Mouse (Mus musculus): Measurements from ENCODE around the gene Scgb2b24. TPM values are rescaled to one million over a fixed set of nuclear protein-coding genes. Genes with fewer than 3 reads are reported as not detected.

Gene Scgb2b24
- not detected for total RNA-seq (2021)

- intact Hi-C loops (cut with DNase I) = no loop called here
- DNase-seq (ENCODE audit: low spot score in 2 of 2) = no peak
Observed at GRCm38 (mm10) chr7:33739212-33739611, at the start of gene Scgb2b24. Scgb2b24 (minus strand) TSS chr7:33739312.

GRCm38 (mm10) chr7:33743499-33743898 is 4.4 kb upstream of the Scgb2b24 start, which contains the start of gene Scgb1b24:
Scgb1b24 (plus strand) TSS chr7:33743799.
- no peak for DNase-seq (ENCODE audit: low spot score in 2 of 2)
- intact Hi-C loops (cut with DNase I) = no loop called here

GRCm38 (mm10) chr7:33689864-33690263 is 49.2 kb downstream of the Scgb2b24 start:
- DNase-seq (ENCODE audit: low spot score in 2 of 2) = no peak
- intact Hi-C loops (cut with DNase I) = no loop called here

Other genes starting within 250 kb of the Scgb2b24 start
- gene Scgb2b21, start 218.9 kb downstream of the Scgb2b24 start, total RNA-seq (2021) = not detected
- gene Scgb1b24, start 4.5 kb upstream of the Scgb2b24 start, total RNA-seq (2021) = not detected
- gene Scgb2b26, start 205.7 kb upstream of the Scgb2b24 start, total RNA-seq (2021) = not detected